Mouse (Mus musculus): ENCODE measurements around the gene Nop53. TPM values are rescaled to one million over a fixed set of nuclear protein-coding genes. Genes with fewer than 3 reads are reported as not detected.

Nop53 gene
- total RNA-seq, 2 experiments from 2014 or later, result 115 to 121 TPM

DNA sequence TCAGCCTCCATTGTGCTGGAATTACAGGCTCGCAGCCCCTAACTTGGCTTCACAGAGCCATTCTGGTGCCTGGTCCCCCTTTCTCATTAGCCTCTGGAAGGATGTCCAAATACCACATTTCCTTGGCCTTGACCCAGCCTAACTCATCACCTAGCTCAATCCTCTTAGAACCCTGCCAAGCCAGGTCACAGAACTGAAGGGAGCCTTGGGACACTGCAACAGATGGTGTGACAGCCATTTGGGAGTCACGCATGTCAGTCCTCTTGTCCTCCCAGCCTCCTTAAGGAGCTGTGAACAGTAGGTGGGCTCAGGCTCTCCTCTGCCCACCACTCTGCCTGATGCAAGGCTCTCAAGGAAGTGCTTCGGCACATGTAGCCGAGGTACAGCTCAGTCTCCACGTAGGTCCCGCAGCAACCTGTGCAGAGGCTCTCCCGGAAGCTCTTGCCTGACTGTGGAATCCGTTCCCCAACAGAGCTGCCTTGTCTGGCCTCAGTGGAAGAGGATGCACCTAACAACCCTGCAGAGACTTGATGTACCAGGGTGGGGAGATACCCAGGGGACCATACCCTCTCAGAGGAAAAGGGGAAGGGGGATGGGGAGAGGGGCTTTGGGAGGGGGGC lies 37.8 kb downstream of the Nop53 start:
- H3K27ac ChIP-seq, result no peak overlapping the region

DNA sequence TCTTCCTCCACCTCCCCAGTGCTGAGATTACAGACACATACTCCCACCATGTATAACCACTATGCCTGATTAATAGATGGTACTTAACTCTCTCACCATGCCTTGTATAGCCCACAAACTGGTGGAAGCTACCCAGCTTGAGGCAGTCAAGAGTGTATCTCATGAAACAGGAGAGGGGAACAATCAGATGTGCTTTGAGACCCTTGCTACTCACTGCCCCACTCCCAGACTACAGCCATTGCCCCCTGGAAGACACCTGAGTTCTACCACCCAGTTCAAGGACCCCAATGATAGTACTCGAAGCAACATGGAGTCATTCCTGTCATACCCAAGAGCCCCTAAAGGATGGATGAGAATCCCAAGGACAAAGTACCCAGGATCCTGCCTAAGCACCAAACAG lies 39.3 kb downstream of the Nop53 start:
- no peak overlapping the region for H3K4me3 ChIP-seq
- no peak for DNase-seq (ENCODE audit: low spot score in 2 of 2)
- TF ChIP-seq CTCF (conservative IDR thresholded peaks at IDR 0.05), result no peak
- no peak overlapping the region for H3K27ac ChIP-seq

More for the DNA sequence above, 37.8 kb downstream of the Nop53 start:
- H3K4me3 ChIP-seq, result no peak overlapping the region
- no peak for DNase-seq (ENCODE audit: low spot score in 2 of 2)
- TF ChIP-seq CTCF (conservative IDR thresholded peaks at IDR 0.05), result no peak

DNA sequence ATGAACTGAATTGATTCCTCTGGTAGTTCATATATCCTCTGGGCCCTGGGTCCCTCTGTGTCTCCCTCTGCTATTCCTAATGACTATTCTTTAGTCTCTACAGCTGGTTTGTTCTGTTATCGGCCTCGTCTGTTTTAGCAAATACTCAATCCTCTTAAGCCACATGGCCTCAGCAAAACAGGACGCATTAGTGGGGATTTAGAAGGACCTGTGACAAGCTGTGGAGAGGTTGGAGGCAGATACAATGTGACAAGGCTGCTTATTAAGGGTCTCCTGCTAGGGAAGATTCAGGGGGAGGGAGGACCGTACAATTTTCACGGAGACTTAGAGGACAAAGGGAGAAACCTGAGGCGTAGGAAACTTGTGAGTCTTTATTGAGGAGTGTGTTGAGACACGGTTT lies 40.0 kb downstream of the Nop53 start:
- no peak overlapping the region for H3K27ac ChIP-seq
- no peak overlapping the region for H3K4me3 ChIP-seq
- TF ChIP-seq CTCF (conservative IDR thresholded peaks at IDR 0.05), result no peak
- no peak for DNase-seq (ENCODE audit: low spot score in 2 of 2)

DNA sequence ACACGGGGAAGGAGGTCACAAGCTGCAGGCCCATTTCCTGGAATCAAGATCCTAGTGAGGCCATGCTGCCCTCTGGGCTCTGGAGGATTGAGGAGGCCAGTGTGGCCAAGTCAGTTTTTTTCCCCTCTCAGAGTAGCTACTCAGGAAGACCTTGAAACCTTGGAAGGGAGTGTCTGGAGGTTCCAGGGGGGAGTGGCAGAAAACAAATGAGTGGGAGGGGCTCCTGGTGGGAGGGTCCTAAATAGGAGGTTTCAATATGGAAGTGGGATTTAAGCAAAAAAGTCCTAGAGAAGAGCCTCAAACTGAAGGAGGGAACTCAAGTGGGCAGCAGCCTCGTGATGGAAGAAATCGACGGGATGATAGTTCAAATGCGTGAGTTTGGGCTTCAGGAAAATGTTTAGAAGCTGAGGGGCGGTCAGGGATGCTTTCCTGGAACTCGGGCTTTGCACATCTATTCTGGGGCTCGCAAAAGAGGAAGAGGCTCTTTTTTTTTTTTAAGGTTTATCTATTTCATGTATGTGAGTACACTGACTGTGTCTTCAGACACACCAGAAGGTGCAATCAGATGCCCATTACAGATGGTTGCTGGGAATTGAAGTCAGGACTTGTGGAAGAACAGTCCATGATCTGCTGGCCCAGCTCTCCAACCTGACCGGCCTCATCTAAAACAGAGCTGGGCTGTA lies 44.4 kb downstream of the Nop53 start:
- no peak for TF ChIP-seq CTCF (conservative IDR thresholded peaks at IDR 0.05)
- DNase-seq (ENCODE audit: low spot score in 2 of 2), result no peak
- no peak overlapping the region for H3K4me3 ChIP-seq
- H3K27ac ChIP-seq, result no peak overlapping the region

DNA sequence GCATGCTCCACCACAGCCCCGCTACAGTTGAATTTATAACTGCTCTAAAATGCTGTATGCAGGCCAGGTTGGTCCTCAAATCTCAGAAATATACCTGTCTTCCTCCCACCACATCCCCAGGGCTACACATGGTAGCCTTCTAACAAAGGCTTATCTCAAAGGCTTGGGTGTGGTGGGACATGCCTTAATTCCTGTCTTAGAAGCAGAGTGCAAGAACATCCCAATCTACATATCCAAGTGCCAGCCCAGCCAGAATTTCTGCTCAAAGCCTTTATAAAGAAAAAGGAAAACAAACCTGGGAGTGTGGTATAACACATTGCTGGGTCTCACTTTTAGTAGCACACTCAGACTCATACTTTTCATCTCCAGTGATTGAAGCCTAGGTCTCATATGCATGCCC lies 51.6 kb downstream of the Nop53 start:
- H3K27ac ChIP-seq, result no peak overlapping the region
- no peak for TF ChIP-seq CTCF (conservative IDR thresholded peaks at IDR 0.05)
- no peak overlapping the region for H3K4me3 ChIP-seq
- no peak for DNase-seq (ENCODE audit: low spot score in 2 of 2)

Other genes starting within 250 kb of the Nop53 start
- not detected for gene Obox5, start 195.9 kb downstream of the Nop53 start, total RNA-seq (2021)
- not detected for gene Obox6, start 106.4 kb downstream of the Nop53 start, total RNA-seq (2021)
- gene Crx, start 66.1 kb downstream of the Nop53 start, total RNA-seq (2021), result not detected
- not detected for gene Crxos, start 63.5 kb downstream of the Nop53 start, total RNA-seq (2021)
- gene Selenow, start 23.7 kb downstream of the Nop53 start, total RNA-seq (2021), result 1,000 to 10,000 TPM; 1,462 to 1,494 TPM
- 1 to 10 TPM; 6.7 to 7.3 TPM for gene Ehd2, start 21.5 kb upstream of the Nop53 start, total RNA-seq (2021)
- 10 to 100 TPM; 20.8 to 22.8 TPM for gene Bicra, start 101.8 kb upstream of the Nop53 start, total RNA-seq (2021)
- gene Zfp541, start 115.7 kb upstream of the Nop53 start, total RNA-seq (2021), result 1 to 10 TPM in 1 of 2 experiments, under 1 TPM in 1; 0.59 to 1.1 TPM
- gene Napa, start 152.4 kb upstream of the Nop53 start, total RNA-seq (2021), result 100 to 1,000 TPM; 309 to 325 TPM
- 10 to 100 TPM; 39.4 to 47.0 TPM for gene Kptn, start 173.8 kb upstream of the Nop53 start, total RNA-seq (2021)
- 100 to 1,000 TPM; 305 to 320 TPM for gene Slc8a2, start 183.8 kb upstream of the Nop53 start, total RNA-seq (2021)
- 10 to 100 TPM; 37.3 to 38.6 TPM for gene Meis3, start 229.0 kb upstream of the Nop53 start, total RNA-seq (2021)

All from layer of hippocampus, adult 2 months (tissue).